Mouse (Mus musculus): ENCODE data around the gene Ttll2. TPM values are rescaled to one million over a fixed set of nuclear protein-coding genes. Genes with fewer than 3 reads are reported as not detected.

The Ttll2 gene
- not detected in 4 replicates for total RNA-seq (2023)

DNA sequence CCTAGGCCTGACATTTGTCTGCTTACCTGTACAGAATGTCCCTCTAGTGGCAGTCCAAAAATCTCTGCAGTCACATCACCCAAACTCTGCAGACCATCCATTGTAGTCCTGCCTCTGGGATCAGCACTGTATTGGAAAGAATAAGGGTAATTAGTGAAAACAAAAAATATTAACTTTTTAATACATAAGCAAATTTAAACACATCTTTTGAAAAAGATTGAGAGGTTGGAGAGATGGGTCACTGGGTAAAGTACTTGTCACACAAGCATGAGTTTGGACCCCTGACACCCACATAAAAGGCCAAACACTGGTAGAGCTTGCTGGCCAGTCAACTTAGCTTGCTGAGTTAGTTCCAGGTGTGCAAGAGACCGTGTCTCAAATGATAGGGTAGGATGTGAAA lies at the start of gene Ttll2:
TSS of gene Ttll2 (minus strand) at position 101 of the 400 bp plus-strand sequence.

GRCm38 (mm10) chr17:7385364-7385763 lies 32.9 kb upstream of the Ttll2 start, which contains the start of gene Unc93a2:
Gene Unc93a2 (minus strand): TSS chr17:7385464.

GRCm38 (mm10) chr17:7371879-7372278 lies 19.4 kb upstream of the Ttll2 start, which contains the start of gene Gm49630:
Gene Gm49630 (minus strand): TSS chr17:7371979.

DNA sequence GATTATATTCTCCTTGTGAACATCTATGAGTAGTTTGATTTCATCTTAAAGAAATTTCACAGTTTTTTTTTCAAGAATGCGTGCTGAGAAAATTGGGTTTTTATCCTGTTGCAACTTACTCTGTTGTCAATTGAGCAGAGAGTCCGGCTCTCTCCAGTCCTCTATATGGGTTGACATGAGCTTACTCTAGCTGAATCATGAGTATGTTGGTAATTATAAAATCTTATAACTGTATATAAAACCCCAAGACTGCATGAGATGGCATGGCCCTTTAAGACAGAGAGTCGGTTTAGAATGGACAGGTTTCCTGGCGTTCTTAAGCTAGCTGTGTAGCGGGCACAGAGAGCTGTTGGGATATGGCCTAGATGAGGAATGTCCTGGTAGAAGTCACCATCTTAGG lies 28.1 kb downstream of the Ttll2 start, which contains the start of gene Tcp10a:
TSS of gene Tcp10a (plus strand) at position 301 of the 400 bp plus-strand sequence.

Other genes with a start within 250 kb of the Ttll2 start
- gene Rps6ka2, start 182.6 kb downstream of the Ttll2 start, total RNA-seq (2023): 2.7 to 4.9 TPM (median 3.4 TPM) in 4 replicates
- 0.21 to 3.3 TPM in 2 of 4 replicates, not detected in the others for gene Tcp10a, start 28.1 kb downstream of the Ttll2 start, total RNA-seq (2023)
- not detected in 4 replicates for gene Gm49630, start 19.3 kb upstream of the Ttll2 start, total RNA-seq (2023)
- 0.21 to 1.3 TPM (median 1.2 TPM) in 3 of 4 replicates, not detected in the other for gene Unc93a2, start 32.8 kb upstream of the Ttll2 start, total RNA-seq (2023)